Mouse (Mus musculus): Measurements from ENCODE around the gene Rfxap. TPM values are rescaled to one million over a fixed set of nuclear protein-coding genes. Genes with fewer than 3 reads are reported as not detected.
A peak's percentile ranks its signal among the peaks of the same experiment; 100 is the strongest.

Rfxap gene
- 20.0 and 126 TPM in 2 replicates for polyA plus RNA-seq (2012; ENCODE audit: insufficient read depth, low replicate concordance)

GRCm38 (mm10) chr3:54807666-54808217 lies at the start of gene Rfxap:
Rfxap (minus strand) TSS chr3:54807791.
- Histone ChIP-seq H3K36me3 (replicated peaks; ENCODE audit: low read length) (peaks cover 28% of the 10 kb centered on the region), H3K4me3 (replicated peaks) (peak within 1 kb of the TSS; percentile 99), H3K9me3 (no peaks in the 10 kb centered on the region; the same call in 1 of the 2 replicates), H3K27me3 (replicated peaks) (peaks cover 2% of the 10 kb centered on the region), H3K4me1 (peaks cover 30% of the 10 kb centered on the region)
- TF ChIP-seq FLI1 (IDR thresholded peaks at IDR 0.05; ENCODE audit: low read length) (no peak), GATA1 (IDR thresholded peaks at IDR 0.05; ENCODE audit: borderline replicate concordance, low read length) (no peak)

GRCm38 (mm10) chr3:54835421-54835820 lies 27.8 kb upstream of the Rfxap start:
- H3K4me1 ChIP-seq, result no peaks in the 10 kb centered on the region
- no peaks in the 10 kb centered on the region for H3K36me3 ChIP-seq (replicated peaks; ENCODE audit: low read length)
- H3K9me3 ChIP-seq, result no peaks in the 10 kb centered on the region
- no peak for TF ChIP-seq GATA1 (IDR thresholded peaks at IDR 0.05; ENCODE audit: borderline replicate concordance, low read length)
- no peak for TF ChIP-seq FLI1 (IDR thresholded peaks at IDR 0.05; ENCODE audit: low read length)
- H3K4me3 ChIP-seq (replicated peaks), result no peak overlapping the region
- no peaks in the 10 kb centered on the region for H3K27me3 ChIP-seq (replicated peaks)

- Histone ChIP-seq H3K27me3 (replicated peaks) (no peaks in the 10 kb centered on the region), H3K9me3 (peaks cover 3% of the 10 kb centered on the region; the same call in 1 of the 2 replicates), H3K36me3 (replicated peaks; ENCODE audit: low read length) (no peaks in the 10 kb centered on the region), H3K4me1 (no peaks in the 10 kb centered on the region), H3K4me3 (replicated peaks) (no peak overlapping the region)
- no peak for TF ChIP-seq FLI1 (IDR thresholded peaks at IDR 0.05; ENCODE audit: low read length)
- no peak for TF ChIP-seq GATA1 (IDR thresholded peaks at IDR 0.05; ENCODE audit: borderline replicate concordance, low read length)
Observed at GRCm38 (mm10) chr3:54832491-54832890, 24.9 kb upstream of the Rfxap start.

- Histone ChIP-seq H3K27me3 (replicated peaks) (no peaks in the 10 kb centered on the region), H3K36me3 (replicated peaks; ENCODE audit: low read length) (no peaks in the 10 kb centered on the region)
- no peak for TF ChIP-seq GATA1 (IDR thresholded peaks at IDR 0.05; ENCODE audit: borderline replicate concordance, low read length)
- no peak for TF ChIP-seq FLI1 (IDR thresholded peaks at IDR 0.05; ENCODE audit: low read length)
Observed at GRCm38 (mm10) chr3:54822526-54822925, 14.9 kb upstream of the Rfxap start.

GRCm38 (mm10) chr3:54815292-54815691 lies 7.7 kb upstream of the Rfxap start:
- H3K4me1 ChIP-seq, result no peaks in the 10 kb centered on the region
- H3K4me3 ChIP-seq (replicated peaks), result no peak overlapping the region
- H3K36me3 ChIP-seq (replicated peaks; ENCODE audit: low read length), result no peaks in the 10 kb centered on the region
- peaks cover 1% of the 10 kb centered on the region for H3K27me3 ChIP-seq (replicated peaks)
- no peaks in the 10 kb centered on the region; the same call in 1 of the 2 replicates for H3K9me3 ChIP-seq
- TF ChIP-seq FLI1 (IDR thresholded peaks at IDR 0.05; ENCODE audit: low read length) (no peak), GATA1 (IDR thresholded peaks at IDR 0.05; ENCODE audit: borderline replicate concordance, low read length) (no peak)

More at GRCm38 (mm10) chr3:54822526-54822925, 14.9 kb upstream of the Rfxap start:
- H3K4me3 ChIP-seq (replicated peaks), result no peak overlapping the region
- H3K9me3 ChIP-seq, result peaks cover 10% of the 10 kb centered on the region
- no peaks in the 10 kb centered on the region for H3K4me1 ChIP-seq

GRCm38 (mm10) chr3:54814622-54815021 lies 7.0 kb upstream of the Rfxap start:
- Histone ChIP-seq H3K36me3 (replicated peaks; ENCODE audit: low read length) (no peaks in the 10 kb centered on the region), H3K4me1 (no peaks in the 10 kb centered on the region), H3K9me3 (no peaks in the 10 kb centered on the region; the same call in 1 of the 2 replicates), H3K4me3 (replicated peaks) (no peak overlapping the region), H3K27me3 (replicated peaks) (peaks cover 1% of the 10 kb centered on the region)
- TF ChIP-seq GATA1 (IDR thresholded peaks at IDR 0.05; ENCODE audit: borderline replicate concordance, low read length) (no peak), FLI1 (IDR thresholded peaks at IDR 0.05; ENCODE audit: low read length) (no peak)

GRCm38 (mm10) chr3:54813418-54813988 lies 5.9 kb upstream of the Rfxap start:
- Histone ChIP-seq H3K36me3 (replicated peaks; ENCODE audit: low read length) (no peaks in the 10 kb centered on the region), H3K9me3 (no peaks in the 10 kb centered on the region; the same call in 1 of the 2 replicates), H3K27me3 (replicated peaks) (peaks cover 4% of the 10 kb centered on the region), H3K4me1 (peaks cover 6% of the 10 kb centered on the region), H3K4me3 (replicated peaks) (no peak overlapping the region)
- TF ChIP-seq GATA1 (IDR thresholded peaks at IDR 0.05; ENCODE audit: borderline replicate concordance, low read length), result no peak
- TF ChIP-seq FLI1 (IDR thresholded peaks at IDR 0.05; ENCODE audit: low read length), result no peak

- Histone ChIP-seq H3K9me3 (no peaks in the 10 kb centered on the region; the same call in 1 of the 2 replicates), H3K27me3 (replicated peaks) (peaks cover 4% of the 10 kb centered on the region), H3K4me1 (peaks cover 16% of the 10 kb centered on the region), H3K4me3 (replicated peaks) (no peak overlapping the region), H3K36me3 (replicated peaks; ENCODE audit: low read length) (no peaks in the 10 kb centered on the region)
- TF ChIP-seq GATA1 (IDR thresholded peaks at IDR 0.05; ENCODE audit: borderline replicate concordance, low read length) (no peak), FLI1 (IDR thresholded peaks at IDR 0.05; ENCODE audit: low read length) (no peak)
Observed at GRCm38 (mm10) chr3:54811616-54812015, 4.0 kb upstream of the Rfxap start.

GRCm38 (mm10) chr3:54809111-54809510 lies 1.5 kb upstream of the Rfxap start:
- Histone ChIP-seq H3K4me1 (peaks cover 30% of the 10 kb centered on the region), H3K4me3 (replicated peaks) (peak overlapping the region; percentile 14), H3K27me3 (replicated peaks) (peaks cover 2% of the 10 kb centered on the region), H3K36me3 (replicated peaks; ENCODE audit: low read length) (peaks cover 14% of the 10 kb centered on the region), H3K9me3 (no peaks in the 10 kb centered on the region; the same call in 1 of the 2 replicates)
- no peak for TF ChIP-seq GATA1 (IDR thresholded peaks at IDR 0.05; ENCODE audit: borderline replicate concordance, low read length)

GRCm38 (mm10) chr3:54807061-54807661 lies 430 bp downstream of the Rfxap start:
- Histone ChIP-seq H3K9me3 (no peaks in the 10 kb centered on the region; the same call in 1 of the 2 replicates), H3K4me3 (replicated peaks) (peak overlapping the region; percentile 99), H3K27me3 (replicated peaks) (peaks cover 2% of the 10 kb centered on the region), H3K4me1 (peaks cover 30% of the 10 kb centered on the region), H3K36me3 (replicated peaks; ENCODE audit: low read length) (peaks cover 33% of the 10 kb centered on the region)
- TF ChIP-seq FLI1 (IDR thresholded peaks at IDR 0.05; ENCODE audit: low read length), result no peak
- no peak for TF ChIP-seq GATA1 (IDR thresholded peaks at IDR 0.05; ENCODE audit: borderline replicate concordance, low read length)
